Mouse (Mus musculus): ENCODE results near the gene Ap1b1.

Gene Ap1b1

DNA sequence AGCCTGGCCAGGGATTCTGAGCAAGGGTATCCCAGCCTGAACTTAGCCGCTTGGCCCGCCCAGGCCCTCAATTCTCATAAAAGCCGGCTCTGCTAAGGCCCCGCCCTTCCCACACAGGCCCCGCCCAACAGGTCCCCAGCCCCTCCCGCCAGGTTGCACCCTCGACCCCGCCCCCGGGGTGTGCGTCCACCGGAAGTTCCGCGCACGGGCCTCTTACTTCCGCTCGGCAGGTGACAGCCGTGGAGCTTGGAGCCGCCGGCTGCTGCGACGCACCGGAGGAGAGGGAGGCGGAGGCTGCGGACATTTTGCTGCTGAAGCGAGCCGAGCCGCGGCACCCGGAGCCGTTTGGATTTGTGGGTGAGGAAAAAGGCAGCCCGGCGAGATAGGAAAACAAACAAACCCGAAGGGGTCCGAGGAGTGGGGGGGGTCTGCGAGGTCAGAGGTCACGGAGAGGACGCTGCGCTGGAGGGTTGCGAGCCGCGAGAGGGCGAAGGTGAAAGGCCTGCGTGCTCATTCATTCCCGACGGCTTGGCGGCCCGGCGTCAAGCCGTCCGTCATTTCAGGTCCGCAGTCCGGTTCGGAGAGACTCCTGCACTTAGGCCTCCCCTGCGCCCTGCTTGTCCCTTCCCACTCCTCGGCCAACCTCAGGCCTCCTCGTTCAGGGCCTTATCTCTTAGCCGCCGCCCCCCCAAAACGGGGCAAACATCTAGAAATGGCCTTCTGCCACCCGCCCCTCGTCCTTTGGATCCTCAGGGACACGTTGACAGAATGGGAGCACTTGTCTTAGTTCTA lies at the start of gene Ap1b1:
Gene Ap1b1 (plus strand): TSS at position 130 of the 792 bp plus-strand sequence.
- no peak for DNase-seq (ENCODE audit: extremely low read depth, low read depth, low spot score)

DNA sequence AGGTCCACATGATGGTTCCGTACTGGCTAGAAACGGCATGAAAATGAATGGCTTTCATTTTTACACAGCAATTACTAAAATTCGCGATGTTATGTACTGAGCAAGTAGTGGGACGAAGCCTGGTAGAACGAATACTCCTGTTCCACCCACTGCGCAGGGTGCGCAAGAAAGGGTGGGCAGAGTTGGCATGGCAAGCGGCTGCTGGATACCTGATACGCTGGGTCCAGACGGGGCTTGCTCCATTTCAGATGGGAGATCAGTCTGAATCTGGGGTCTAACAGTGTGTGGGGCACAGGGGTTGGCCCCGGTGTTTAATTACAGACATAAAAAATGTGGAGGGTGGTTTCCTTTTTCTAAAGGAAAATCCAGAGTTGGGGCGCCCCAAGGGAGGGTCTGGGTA lies 40.1 kb upstream of the Ap1b1 start:
- DNase-seq (ENCODE audit: extremely low read depth, low read depth, low spot score) = no peak

DNA sequence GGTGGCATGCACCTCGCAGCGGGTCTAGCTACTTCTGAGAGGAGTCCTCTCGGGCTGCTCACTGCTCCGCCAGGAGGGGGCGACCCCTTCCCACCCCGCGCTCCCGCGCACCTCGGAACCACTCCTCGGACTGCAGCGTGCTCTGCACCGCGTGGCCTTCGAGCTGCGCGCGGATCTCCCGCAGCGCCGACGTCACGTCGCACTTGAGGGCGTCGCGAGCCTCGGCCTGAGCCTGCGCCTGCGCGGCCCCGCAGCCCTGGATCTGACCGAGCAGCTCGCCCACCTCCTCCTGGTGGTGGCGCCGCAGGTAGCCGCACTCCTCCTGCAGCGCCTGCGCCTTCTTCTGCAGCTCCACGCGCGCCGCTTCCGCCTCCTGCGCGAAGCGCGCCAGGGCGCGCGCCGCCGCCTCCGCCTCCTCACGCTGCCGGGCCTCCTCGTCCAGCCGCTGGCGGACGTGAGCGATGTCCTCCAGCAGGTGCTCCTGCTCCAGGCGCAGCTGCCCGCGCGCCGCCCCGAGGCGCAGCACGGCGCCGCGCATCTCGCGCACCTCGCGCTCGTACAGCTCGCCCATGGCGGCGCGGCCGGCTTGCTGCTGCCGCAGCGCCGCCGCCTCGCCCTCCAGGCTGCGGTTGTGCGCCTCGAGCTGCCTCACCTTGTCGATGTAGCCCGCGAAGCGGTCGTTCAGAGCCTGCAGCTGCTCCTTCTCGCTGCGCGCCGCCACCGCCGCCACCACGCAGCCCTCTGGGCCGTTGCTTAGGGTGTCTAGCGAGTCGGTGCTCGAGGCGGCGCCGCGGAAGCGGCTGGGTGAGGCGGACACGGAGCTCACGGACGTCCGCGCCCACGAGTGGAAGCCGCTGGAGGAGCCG lies 39.4 kb upstream of the Ap1b1 start:
- no peak for DNase-seq (ENCODE audit: extremely low read depth, low read depth, low spot score)

DNA sequence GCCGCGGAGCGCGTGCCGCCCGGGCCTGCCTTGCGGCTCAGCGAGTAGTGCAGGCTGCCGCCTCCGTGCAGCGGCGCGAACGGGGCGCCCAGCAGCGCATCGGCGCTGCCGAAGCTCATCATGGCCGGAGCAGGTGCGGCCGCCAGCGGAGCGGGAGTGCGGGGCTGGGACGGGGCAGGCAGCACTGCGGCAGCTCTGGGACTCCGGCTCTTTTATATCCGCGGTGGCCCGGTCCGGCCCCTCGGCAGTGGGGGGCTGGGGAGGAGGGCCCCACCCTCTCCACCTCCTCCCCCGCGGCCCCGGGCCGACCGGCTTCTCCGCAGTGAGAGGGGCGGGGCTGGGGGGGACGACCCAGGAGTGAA lies 38.8 kb upstream of the Ap1b1 start, which contains the start of gene Nefh:
Gene Nefh (minus strand): TSS at position 252 of the 362 bp plus-strand sequence.
- no peak for DNase-seq (ENCODE audit: extremely low read depth, low read depth, low spot score)

DNA sequence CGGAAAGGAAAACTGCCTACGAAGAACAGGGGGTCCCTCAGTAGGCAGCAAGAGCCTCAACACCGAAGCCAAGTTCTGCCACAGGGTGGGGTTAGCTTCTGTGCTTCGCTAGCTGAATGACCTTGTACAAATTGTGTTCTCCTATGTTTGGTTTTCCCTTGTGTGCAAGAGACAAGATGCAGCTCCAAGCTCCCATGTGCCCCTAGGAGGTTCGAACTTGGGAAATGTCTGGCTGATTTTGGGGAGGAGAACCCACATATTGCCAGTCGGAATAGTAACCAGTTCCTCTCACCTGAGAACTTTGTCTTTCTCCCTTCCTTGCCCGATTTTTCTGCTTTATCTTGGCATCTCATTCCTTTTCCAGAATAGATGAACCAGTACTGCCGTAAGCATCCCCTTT lies 37.8 kb upstream of the Ap1b1 start:
- no peak for DNase-seq (ENCODE audit: extremely low read depth, low read depth, low spot score)

DNA sequence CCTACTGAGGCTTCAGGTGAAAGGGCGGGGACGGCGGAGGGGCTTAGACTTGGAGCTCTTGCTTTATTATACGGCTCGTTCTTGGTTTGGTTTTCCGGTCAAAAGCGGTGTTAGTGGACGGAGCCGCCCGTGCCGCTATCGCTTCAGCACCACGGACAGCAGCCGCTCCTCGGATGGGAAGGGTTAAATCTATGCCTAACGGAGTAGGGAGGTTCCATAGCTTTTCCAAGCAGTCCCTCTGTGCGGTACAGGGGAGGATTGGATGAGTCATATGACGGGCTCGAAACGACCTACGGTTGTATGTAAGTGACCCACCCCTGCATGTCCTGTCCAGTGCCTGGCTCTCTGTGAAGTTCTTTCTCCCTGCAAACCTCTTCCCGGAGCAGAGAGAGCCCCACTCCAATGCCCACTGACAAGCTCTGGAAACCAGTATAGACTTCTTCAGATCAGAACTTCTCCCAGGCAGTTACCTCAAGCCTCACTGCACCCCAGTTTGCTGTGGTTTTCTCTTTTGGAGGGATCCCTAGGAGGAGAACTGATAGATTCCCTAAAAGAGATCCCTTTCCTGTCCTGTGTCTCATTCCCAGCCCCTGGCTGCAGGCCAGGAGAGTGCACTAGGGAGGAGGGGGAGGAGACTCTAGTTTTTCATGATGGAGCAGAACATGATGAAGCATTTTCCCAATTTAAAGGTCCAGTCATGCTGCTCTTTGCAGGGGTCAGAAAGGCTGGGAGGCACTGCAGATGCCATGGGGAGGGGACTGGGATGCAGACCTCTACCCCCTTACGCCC lies 37.2 kb upstream of the Ap1b1 start:
- DNase-seq (ENCODE audit: extremely low read depth, low read depth, low spot score) = no peak

DNA sequence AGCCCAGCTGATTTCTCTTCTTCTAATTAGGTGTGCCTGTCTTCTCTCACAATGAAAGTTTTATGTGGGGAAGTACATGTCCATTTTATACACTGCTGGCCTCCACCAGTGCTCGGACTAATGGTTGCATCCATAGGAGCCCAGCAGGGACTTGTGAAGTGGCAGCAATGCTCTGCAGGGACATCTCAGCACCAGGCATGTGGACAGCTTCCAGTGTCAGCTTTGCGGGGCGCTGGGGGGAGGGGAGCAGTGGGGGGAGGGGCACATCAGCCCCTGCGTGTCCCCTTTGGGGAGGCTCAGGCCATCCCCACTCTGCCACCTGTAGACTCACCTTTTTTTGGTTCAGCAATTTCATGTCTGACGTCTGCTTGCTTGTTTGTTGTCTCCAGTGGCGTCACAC lies 33.2 kb upstream of the Ap1b1 start:
- no peak for DNase-seq (ENCODE audit: extremely low read depth, low read depth, low spot score)

DNA sequence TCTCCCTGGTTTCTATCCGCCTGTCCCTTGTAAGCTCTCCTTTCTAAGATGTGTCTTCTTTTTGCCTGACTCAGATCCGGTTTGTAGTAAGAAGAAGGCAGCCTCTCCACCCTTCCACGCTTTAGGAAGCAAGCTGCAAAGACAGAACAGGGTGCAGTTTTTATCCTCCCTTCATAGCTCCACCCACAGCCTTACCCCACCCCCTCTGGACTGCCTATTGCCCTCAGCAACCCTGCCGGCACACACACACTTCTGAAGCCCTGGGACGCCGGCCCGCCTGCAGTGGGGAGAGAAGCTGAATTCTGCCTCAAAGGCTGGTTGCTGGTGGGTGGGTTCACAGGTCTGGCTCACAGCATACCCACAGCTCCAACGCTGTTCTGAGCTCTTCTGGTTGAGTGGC lies 32.7 kb upstream of the Ap1b1 start:
- no peak for DNase-seq (ENCODE audit: extremely low read depth, low read depth, low spot score)

DNA sequence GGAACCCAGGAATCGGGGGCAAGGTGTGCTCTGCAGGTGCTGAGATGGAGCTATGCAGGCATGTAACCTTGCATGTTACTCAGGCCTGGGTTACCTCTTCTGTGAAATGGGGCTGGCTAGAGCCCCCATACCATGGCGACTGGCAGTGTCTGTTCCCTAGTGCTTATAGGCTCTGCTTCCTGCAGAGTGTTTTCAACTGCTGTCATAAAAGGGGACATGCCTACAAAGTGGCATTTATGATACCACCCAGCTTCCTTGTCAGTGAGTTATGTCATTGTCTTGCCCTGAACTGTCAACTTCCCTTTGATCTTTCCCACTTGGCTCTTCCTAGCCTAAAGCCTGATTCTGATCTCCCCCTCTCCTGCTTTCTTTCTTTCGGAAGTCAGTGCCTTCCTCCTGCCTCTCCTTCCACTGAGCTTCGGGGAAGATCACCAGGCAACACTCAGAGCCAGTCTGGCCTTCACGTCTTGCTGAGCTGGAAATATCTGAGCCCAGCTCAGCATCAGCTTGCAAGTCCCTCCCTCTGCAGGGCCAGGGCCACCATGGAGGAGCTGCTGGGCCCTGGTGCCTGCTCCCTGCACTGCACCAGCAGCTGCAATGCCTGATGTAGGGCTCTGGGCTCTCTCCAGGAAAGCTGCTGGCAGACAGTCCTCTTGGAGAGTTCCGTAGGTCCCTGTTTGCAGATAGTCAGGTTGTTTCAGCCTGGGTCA lies 23.4 kb upstream of the Ap1b1 start:
- DNase-seq (ENCODE audit: extremely low read depth, low read depth, low spot score) = no peak

DNA sequence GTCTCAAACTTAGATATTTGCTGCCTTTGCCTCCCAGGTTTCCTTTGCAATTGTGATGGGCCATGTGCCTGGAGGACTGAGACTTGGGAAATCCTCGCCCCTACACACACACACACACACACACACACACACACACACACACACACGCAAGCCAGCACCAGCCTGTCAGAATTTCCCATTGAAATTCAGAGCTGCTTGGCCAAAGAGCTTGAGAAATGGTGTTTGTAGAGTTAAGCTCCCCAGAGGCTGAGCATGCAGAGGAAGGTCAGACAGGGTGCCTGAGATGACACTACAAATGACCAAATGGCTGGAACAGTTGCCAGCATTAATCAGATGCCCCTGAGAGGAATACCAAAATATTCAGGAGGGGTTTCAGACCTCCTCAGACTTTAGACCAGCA lies 20.3 kb upstream of the Ap1b1 start:
- no peak for DNase-seq (ENCODE audit: extremely low read depth, low read depth, low spot score)

DNA sequence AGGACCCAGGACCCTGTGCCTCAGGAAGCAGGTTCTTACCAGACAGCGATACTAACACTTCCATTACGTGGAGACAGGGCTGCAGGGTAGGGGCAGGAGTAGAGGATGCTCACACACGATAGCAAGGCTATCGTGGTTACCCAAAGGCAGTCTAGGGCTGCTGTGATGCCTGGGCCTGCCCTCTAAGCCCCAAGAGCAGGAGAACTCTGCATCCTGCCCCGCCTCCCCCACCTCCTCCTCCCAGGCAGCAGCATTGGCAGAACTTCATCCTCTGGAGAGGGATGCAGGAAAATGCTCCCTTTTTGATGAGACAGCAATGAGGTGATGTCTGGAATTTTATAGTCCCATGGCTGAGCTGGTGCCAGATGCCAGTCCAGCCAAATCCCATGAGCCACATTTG lies 19.7 kb upstream of the Ap1b1 start:
- no peak for DNase-seq (ENCODE audit: extremely low read depth, low read depth, low spot score)

DNA sequence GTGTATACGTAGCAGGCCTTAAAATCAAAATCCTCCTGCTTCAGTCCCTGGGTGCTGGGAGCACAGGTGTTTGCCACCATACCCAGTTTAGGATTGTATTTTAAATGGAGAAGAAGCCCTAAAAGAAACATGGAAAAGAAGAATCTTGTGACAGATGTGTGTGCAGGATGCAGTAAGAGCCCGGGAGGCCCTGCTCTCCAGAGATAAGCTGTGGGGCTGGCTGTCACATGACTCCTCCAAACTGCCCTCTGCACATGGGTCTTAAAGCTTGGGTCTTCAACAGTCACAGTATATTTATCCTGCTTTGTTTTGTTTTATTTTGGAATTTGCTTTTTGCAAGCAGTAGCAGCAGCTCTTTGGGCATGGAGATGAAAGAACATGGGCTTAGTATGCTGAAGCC lies 19.1 kb upstream of the Ap1b1 start:
- DNase-seq (ENCODE audit: extremely low read depth, low read depth, low spot score) = no peak

DNA sequence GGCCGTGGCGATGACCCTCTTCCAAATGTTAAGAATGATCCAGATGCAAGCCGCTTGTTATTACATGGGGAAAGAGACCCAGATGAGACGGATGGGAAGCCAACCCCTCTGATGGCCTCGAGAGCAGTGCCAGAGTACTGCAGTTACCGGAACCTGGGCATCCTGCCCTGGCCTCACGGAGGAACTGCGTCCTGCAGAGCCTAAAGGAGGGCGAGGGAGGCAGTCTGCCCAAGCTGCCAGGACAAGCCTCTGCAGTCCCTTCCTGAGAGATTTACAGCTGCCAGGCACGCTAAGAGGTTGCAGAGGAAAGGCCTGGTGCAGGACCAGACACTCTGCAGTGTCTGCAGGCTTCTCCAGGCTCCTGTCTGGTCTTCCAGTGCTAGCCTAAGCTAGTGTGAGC lies 18.2 kb upstream of the Ap1b1 start:
- DNase-seq (ENCODE audit: extremely low read depth, low read depth, low spot score) = no peak

DNA sequence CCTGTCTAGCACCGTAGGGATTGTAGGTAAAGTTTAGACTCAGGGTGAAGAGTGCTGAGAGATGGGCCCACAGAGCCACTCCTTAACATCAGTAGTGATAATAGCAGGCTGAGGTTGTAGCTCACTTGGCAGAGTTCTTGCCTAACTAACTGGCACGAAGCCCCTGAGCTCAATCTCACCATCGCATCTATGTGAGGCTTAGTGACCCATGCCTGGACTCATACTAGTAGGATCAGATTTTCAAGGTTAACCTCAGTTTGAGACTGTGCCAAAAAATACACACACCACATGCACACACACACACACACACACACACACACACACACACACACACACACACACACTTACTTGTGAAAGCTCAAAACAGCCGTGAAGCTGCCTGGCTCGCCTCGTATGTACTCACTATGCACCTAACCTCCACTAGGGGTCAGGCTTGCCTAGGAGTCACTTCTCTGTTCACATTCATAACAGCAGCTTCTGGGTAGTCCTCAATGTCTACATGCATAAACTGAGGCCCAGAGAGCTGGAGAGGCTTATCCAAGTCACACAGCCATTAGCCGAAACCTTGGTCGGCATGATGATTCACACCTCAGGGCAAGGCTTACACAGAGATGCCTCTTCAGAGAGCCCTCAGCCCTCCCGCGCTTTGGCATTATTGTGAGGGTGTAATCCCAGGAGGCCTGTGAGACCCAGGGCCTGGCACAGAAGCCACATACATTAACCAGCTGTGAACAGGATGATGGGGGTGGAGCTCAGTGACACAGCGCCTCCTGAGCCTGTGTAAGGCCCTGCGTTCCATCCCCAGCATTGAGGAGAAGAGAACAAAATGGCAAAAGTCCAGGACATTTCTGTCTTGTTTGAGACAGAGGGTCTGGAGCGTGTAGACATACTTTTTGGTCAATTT lies 13.4 kb upstream of the Ap1b1 start:
- no peak for DNase-seq (ENCODE audit: extremely low read depth, low read depth, low spot score)

DNA sequence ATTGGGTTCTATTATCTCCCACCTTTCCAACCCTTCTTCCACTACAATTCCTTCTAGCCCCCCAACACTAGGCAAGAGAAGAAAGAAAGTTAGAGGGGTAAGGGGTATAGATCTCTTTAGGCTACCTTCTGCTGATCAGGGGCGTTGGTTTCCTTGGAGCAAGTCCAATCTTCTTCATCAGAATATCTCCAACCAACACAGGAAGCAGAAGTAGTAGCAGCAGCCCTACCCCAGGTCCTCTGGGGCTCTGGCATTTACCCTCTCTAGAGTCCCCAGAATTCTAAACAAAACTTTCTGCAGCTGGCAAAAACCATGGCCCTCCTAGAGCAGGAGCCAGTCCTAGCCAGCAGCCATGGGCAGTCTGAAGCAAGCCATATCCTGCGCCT lies 12.8 kb upstream of the Ap1b1 start:
- no peak for DNase-seq (ENCODE audit: extremely low read depth, low read depth, low spot score)

DNA sequence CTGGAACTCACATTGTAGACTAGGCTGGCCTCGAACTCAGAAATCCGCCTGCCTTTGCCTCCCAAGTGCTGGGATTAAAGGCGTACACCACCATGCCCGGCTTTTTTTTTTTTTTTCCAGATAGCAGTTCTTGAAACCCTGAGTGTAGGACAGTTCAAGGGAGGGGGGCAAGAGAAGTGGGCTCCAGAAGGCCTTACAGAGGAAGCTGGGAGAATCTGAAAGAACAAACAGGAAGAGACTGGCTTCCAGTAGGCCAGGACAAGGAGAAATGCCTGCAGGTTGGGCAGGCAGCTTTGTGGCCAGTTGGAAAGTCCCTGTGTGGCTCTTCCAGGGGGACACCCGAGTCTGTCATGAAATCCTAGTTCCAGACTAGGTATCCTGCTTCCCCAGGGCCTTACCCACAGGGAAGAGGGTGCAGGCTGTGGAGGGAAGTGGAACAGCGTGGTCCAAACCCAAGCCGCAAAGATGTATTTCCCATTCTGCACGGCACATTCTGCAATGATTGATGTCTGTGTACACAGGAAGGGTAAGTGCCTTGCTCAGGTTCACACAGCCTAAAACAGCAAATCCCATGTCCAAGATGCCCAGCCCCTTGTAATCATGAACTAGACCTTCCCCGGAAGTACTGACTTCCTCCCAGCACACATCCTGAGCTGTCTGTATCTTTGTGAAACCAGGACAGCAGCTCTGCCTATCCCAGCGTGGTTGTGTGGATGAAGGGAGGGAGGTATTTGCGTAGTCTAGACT lies 12.1 kb upstream of the Ap1b1 start:
- DNase-seq (ENCODE audit: extremely low read depth, low read depth, low spot score) = no peak

DNA sequence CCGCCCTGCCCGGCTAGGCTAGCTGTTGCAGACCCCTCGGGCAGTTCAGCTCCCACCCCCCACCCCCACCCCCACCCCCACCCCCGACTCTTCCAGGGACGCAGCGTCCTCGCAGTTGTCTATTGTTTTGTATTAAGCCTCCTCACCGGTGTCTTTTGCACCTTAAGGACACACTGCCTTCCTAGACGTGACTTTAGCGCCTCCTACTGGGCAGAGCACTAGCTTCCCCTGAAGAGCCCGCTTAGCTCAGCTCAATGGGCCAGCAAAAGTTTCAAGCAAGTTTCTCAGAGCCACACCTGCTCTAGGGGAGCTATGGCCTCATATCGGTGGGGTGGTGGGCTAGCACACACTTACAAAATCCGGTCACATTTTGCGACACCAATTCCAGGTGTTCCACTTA lies 11.0 kb upstream of the Ap1b1 start:
- DNase-seq (ENCODE audit: extremely low read depth, low read depth, low spot score) = no peak

DNA sequence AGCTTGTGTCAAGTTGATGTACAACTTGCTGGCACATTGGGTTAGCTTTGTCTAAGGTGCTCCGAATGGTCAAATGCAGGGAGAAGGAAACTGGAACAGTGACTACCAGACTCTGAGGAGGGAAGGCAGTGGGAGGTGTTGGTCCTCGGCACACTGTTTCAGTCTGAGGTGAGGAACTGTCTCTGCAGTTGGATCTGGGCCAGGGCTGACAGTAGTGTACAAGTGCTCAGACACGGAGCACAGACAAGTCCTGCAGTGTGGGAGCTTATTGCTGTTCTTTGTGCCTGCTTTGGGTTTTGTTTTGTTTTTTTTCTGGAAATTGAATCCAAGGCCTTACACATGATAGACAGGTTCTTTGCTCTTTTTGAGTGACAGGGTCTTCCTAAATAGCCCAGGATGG lies 3.6 kb upstream of the Ap1b1 start:
- no peak for DNase-seq (ENCODE audit: extremely low read depth, low read depth, low spot score)

DNA sequence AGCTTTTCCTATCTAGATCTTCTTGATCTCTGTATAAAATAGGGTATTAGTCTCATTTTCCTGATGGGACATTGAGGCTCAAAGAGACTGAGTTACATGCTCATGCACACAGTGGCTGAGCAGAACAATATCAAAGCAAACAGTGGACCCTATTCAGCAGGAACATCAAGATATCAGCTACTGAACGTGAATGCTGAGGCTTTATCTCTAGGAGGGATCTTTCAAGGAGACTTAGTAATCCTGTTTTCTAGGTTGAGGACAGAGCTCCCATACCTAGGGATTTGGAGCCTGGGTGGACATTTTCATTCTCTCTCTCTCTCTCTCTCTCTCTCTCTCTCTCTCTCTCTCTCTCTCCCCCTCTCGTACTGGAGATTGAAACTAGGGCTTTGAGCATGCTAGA lies 3.1 kb upstream of the Ap1b1 start:
- DNase-seq (ENCODE audit: extremely low read depth, low read depth, low spot score) = no peak
